Mouse (Mus musculus) ovary, postnatal 36 days (tissue): ENCODE results near the gene Nup107.
"Not testable (repeated sequence)": the region's sequence is repeated elsewhere in the genome, so short reads cannot be mapped to it uniquely, and the experiment has no call there.

Source experiments
- DNase-seq: peaks from one replicate; pipeline ENCODE4 v3.0.0; 2022; ENCODE audit warnings: low spot score, mixed read lengths

Nup107 gene

DNA sequence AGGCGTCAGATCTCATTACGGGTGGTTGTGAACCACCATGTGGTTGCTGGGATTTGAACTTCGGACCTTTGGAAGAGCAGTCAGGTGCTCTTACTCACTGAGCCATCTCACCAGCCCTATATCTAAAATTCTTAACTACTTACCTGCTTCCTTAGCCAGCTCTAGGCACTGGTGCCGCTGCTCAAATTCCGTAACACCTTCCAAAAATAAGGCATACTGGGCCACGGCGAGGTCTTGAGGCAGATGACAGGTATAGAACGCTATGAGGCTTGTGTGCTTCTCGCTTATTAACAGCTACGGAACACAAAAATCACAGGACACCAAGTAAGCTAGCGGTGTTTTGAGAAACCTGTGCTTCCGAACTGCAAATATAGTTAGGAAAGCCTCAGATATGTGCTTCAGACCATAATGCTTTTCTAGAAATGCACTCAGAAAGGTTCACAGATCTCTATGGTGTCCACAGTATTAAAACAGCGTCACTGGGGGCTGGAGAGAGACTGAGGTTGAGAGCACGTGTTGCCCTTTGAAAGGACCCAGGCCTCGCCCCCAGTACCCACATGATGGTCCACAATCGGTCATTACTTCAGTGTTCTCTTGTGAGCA lies 28.8 kb downstream of the Nup107 start:
- no peak for DNase-seq

DNA sequence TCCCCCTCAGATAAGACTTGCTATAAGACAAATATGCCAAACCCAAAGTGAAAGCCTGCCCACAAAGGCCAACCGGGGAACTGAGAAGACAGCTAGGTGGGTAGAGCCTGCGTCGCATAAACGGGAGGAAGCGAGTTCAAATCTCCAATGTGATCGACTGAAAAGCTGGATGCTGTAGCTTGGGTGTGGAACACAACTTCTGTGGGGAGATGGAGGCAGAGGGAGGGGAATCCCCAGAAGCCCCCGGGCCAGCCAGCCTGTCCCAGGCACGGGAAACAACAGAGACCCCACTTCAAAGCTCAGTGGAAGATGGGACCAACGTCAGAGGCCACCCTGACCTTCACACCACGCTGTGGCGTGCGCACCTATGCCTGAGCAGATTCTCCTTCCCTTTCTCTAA lies 29.5 kb downstream of the Nup107 start:
- no peak for DNase-seq

DNA sequence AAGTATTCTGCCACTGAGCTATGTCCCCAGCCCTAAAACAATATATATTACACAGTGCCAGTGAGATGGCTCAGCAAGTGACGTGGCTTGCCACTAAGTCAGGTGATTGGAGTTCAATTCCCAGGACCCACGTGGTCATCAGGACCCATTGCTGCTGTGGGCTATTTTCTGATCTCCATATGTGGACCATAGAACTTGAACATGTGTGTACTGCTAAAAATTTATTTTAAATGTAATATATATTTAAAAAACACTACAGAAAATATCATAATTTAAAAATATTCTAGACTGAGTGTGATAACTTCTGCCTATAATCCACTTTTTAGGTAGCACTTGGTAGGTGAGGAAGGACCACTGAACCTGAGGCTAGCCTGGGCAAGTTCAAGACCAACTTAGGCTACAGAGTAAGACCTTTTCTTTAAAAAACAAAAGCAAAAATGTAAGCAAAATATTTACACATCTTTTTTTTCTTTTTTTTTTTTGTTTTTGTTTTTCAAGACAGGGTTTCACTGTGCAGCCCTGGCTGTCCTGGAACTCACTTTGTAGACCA lies 30.1 kb downstream of the Nup107 start:
- no peak for DNase-seq

- no peak for DNase-seq
Measured at GRCm38 (mm10) chr10:117761551-117761950, 31.0 kb downstream of the Nup107 start.

DNA sequence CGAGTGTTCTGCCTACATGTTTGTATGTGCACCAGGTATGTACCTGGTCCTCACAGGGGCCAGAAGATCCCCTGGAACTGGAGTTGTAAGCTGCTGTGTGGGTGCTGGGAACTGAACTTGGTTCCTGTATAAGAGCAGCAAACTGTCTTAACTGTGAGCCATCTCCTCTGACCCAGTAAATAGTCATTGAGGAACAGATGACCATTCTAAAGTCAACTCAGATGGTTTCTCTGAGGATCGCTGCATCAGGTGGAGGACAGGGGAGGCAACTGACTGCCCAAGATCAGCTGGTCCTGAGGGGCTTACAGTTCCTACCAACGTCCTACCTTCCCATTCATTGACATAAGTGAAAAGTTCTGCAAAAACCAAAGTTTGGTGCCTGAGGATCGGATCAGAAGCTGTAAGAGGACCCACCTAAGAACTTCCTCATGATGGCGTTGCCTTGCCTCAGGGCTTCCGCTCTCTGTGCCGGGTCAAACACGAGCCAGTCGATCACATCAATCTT lies 31.6 kb downstream of the Nup107 start:
- no peak for DNase-seq

DNA sequence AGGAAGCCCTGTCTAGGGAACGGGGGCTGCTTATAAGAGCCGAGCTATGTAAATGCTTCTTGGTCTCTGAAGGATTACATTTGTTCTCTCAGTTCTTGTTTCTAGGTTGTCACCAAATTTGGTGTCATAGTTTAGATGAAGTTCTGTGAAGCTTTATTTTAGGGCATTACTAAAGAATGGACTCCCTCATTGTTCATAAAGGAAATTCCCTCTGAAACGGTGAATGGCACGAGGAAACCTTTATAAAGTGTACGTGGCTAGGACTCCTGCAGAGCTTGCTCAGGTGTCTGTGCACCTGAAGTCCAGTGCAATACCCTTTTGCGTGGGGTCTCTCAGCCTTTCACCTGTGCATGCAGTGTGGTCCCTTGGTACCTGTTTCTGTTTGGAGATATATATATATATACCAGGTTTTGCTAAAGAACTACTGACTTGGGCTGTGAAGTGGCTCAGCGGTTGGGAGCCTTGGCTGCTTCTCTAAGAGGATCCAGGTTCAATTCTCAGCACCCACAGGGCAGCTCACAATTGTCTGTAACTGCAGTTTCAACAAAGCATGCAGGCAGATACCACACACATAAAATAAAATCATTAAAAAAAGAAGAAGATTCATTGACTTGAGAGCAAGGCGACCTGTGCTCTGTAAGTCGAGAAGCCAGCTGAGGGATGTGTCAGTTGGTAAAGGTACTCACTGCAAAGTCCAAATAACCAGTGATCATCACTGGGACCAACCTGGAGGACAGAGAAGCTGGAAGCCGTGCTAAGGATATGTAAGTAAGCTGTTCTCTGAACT lies 32.5 kb downstream of the Nup107 start:
- no peak for DNase-seq

- no peak for DNase-seq
Measured at GRCm38 (mm10) chr10:117758749-117759727, 33.5 kb downstream of the Nup107 start.

GRCm38 (mm10) chr10:117758344-117758743 lies 34.2 kb downstream of the Nup107 start:
- DNase-seq: not testable (repeated sequence)

GRCm38 (mm10) chr10:117757796-117758342 lies 34.6 kb downstream of the Nup107 start:
- no peak for DNase-seq

GRCm38 (mm10) chr10:117757259-117757658 lies 35.2 kb downstream of the Nup107 start:
- DNase-seq: no peak

DNA sequence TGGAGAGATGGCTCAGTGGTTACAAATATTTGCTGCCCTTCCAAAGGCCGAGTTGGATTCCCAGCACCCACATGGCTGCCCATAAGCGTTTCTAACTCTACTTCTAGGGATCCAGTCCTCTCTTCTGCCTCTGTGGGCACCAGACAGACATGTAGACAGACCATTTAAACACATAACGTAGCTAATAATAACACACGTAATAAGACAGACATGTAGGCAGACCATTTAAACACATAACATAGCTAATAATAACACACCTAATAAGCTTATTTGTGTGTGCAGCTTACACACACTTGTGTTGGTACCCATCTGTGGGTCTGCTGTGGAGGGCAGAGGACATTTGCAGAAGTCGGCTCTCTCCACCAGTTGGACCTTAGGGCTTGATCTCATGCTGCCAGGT lies 35.7 kb downstream of the Nup107 start:
- no peak for DNase-seq

DNA sequence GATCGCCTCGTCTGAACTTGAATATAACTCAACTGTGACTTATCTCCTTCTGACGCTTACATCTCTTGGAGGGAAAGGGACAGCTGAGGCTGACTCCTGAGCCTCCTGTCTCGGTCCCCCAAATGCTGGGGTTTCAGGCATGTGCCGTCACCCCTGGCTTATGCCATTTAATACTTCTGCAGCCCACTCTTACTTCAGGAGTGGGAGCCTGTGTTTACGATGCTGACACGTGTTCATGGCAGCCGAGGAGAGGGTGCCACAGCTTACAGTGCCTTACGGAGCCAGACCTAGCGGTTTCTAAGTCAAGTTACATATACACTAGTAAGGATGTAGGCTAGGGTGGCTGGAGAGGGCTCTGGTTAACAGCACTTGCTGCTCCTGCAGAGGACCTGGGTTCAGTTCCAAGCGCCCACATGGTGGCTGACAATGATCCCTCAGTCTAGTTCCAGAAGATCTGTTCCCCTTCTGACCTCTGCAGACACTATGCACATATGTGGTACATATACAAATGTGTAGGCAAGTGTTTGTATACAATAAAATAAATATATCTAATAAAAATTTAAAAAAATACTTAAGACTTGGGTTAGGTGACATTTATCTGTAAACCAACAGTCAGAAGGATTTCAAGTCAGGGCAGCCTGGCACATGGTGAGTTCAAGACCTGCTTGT lies 36.6 kb downstream of the Nup107 start:
- no peak for DNase-seq

GRCm38 (mm10) chr10:117755086-117755798 lies 37.3 kb downstream of the Nup107 start:
- no peak for DNase-seq

DNA sequence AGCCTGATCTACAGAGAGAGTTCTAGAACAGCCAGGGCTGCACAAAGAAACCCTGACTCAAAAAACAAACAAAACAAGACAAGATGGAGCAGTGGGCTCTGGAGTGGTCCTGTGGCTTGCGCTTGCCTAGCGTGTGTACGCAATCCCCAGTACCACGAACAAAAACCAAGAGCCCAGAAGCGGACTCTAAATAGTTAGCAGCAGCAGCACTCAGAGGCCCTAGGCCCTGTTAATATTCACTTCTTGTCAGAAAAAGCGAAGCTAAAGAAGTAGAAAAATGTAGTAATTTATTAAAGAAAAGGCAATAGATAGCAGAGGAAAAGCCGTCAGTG lies 37.9 kb downstream of the Nup107 start:
- no peak for DNase-seq

- no peak for DNase-seq
Measured at GRCm38 (mm10) chr10:117753711-117754608, 38.5 kb downstream of the Nup107 start.

- DNase-seq: no peak
Measured at GRCm38 (mm10) chr10:117752851-117753647, 39.5 kb downstream of the Nup107 start.

- DNase-seq: no peak
Measured at GRCm38 (mm10) chr10:117752304-117752821, 40.1 kb downstream of the Nup107 start.

DNA sequence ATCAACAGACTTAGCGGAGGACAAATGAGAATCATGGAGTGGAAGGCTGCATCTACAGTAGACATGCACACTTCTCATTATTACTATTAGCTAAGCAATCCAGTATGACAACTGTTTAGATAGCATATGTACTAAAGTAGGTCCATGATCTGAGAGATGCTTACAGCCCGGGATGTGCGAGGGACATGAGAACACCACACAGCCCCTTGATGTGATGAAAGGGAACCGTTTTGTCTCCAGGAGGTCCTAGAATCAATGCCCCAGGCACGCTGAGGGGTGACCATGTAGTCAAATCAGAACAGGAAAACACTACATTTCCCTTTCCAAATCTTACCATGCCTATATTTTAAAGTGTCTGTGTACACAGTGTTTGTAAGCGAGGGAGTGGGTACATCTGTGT lies 40.8 kb downstream of the Nup107 start:
- no peak for DNase-seq

DNA sequence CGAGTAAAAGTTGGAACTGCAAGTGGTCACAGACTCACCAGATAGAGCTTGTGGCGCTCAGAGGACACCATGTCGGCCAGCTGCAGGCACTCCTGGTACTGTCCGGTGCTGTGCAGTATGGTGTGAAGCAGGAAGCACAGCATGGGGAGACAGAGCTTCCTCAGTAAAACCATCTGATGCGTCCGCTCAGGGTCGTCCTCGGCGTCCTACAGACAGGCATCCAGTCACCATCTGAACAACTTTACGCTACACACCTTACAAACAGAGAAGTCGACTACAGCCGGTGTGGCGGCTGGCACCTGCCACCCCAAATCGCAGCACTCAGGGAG lies 41.3 kb downstream of the Nup107 start:
- DNase-seq: no peak
